Comparison of ENCODE assay signal across 8 mouse cellular contexts in the genomic region with DNA sequence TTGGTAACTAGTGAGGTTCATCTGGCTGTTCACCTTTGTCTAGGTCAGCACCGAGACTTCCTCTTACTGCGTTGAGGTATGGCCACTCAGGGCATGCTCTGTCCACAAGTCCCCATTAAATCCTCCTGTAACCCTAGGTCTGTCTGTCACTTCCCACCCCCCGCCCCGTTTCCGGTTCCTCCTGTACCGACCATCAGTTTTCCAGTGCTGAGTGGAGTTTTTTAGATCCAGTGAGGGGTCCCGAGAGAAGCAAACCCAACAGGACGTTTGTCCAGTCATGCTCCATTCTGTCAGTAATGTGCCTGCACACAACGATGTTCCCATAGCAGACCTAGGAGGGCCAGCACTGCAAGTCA. TPM values are rescaled to one million over a fixed set of nuclear protein-coding genes. Genes with fewer than 3 reads are reported as not detected.
A peak's percentile ranks its signal among the peaks of the same experiment; 100 is the strongest.
DNase-seq lines count a peak whose midpoint lies in the region; ATAC-seq and TF ChIP-seq lines count a peak whose summit lies in the region.

No protein-coding gene starts in this region.

- H3K27me3 ChIP-seq in forebrain, embryonic 11.5 days (ENCODE audit: control insufficient read depth, insufficient read depth, low read length), result no peaks in the 10 kb centered on the region
- H3K27me3 ChIP-seq in intestine, embryonic 16.5 days (replicated peaks; ENCODE audit: control insufficient read depth, insufficient read depth, low read length), result no peaks in the 10 kb centered on the region
- no peaks in the 10 kb centered on the region for H3K27me3 ChIP-seq in neural tube, embryonic 12.5 days (replicated peaks)

- no peaks in the 10 kb centered on the region for H3K36me3 ChIP-seq in forebrain, embryonic 11.5 days (ENCODE audit: control insufficient read depth, insufficient read depth, low read length)
- no peaks in the 10 kb centered on the region for H3K36me3 ChIP-seq in intestine, embryonic 16.5 days (ENCODE audit: control insufficient read depth, insufficient read depth, low read length)
- H3K36me3 ChIP-seq in neural tube, embryonic 12.5 days, result peaks cover 7% of the 10 kb centered on the region

- TF ChIP-seq POLR2A in lung, adult 2 months (IDR thresholded peaks at IDR 0.05; ENCODE audit: borderline replicate concordance, extremely low read depth, low read depth, low read length), result no peak

- peak overlapping the region; percentile 39; the same call in 1 of the 2 replicates for H3K4me2 ChIP-seq in forebrain, embryonic 11.5 days (ENCODE audit: low read depth, low read length, severe bottlenecking)
- H3K4me2 ChIP-seq in intestine, embryonic 16.5 days (ENCODE audit: low read depth, low read length), result peak overlapping the region; percentile 49
- peak overlapping the region; percentile 49 for H3K4me2 ChIP-seq in neural tube, embryonic 12.5 days (replicated peaks)

- no peak overlapping the region for H3K27ac ChIP-seq in forebrain, embryonic 11.5 days (ENCODE audit: low read depth, low read length)
- H3K27ac ChIP-seq in intestine, embryonic 16.5 days (ENCODE audit: low read length), result no peak overlapping the region
- no peak overlapping the region for H3K27ac ChIP-seq in neural tube, embryonic 12.5 days

- no peak for TF ChIP-seq CTCF in lung, adult 2 months (IDR thresholded peaks at IDR 0.05; ENCODE audit: insufficient read depth, low read length)

- H3K9ac ChIP-seq in forebrain, embryonic 11.5 days (ENCODE audit: low read length), result no peak overlapping the region
- H3K9ac ChIP-seq in intestine, embryonic 16.5 days (ENCODE audit: low read depth, low read length), result 0 out of 2 replicates have a peak overlapping the region, but pooled peaks have one; percentile 57
- no peak overlapping the region for H3K9ac ChIP-seq in neural tube, embryonic 12.5 days

- H3K4me1 ChIP-seq in lung, adult 2 months (ENCODE audit: control insufficient read depth, insufficient read depth, low read length), result no peaks in the 10 kb centered on the region
- H3K4me1 ChIP-seq in forebrain, embryonic 11.5 days (replicated peaks; ENCODE audit: control insufficient read depth, insufficient read depth, low read length), result peaks cover 2% of the 10 kb centered on the region; the same call in 1 of the 2 replicates
- H3K4me1 ChIP-seq in intestine, embryonic 16.5 days (ENCODE audit: control insufficient read depth, insufficient read depth, low read length), result peaks cover 11% of the 10 kb centered on the region; the same call in 1 of the 2 replicates
- H3K4me1 ChIP-seq in neural tube, embryonic 12.5 days, result peaks cover 3% of the 10 kb centered on the region; the same call in 1 of the 2 replicates

- H3K4me3 ChIP-seq in lung, adult 2 months (replicated peaks; ENCODE audit: extremely low read depth, low read depth, low read length), result peak overlapping the region; percentile 42
- no peak overlapping the region for H3K4me3 ChIP-seq in forebrain, embryonic 11.5 days (ENCODE audit: low read depth, low read length)
- peak overlapping the region; percentile 34 for H3K4me3 ChIP-seq in intestine, embryonic 16.5 days (ENCODE audit: low read length)
- peak overlapping the region; percentile 14 for H3K4me3 ChIP-seq in neural tube, embryonic 12.5 days

- no peak for ATAC-seq in forebrain, embryonic 11.5 days (replicated peaks; ENCODE audit: low FRiP score)
- ATAC-seq in intestine, embryonic 16.5 days, result no peak
- ATAC-seq in neural tube, embryonic 12.5 days (ENCODE audit: low FRiP score, low read depth), result no peak

- no peak for DNase-seq in lung, adult 2 months
- DNase-seq in lung, postnatal 10 days, result no peak
- no peak for DNase-seq in forebrain, embryonic 11.5 days (ENCODE audit: low spot score)
- no peak for DNase-seq in urinary bladder, postnatal 10 days (ENCODE audit: low spot score)
- DNase-seq in cerebellum, adult 18-20 months, result no peak
- no peak for DNase-seq in layer of hippocampus, postnatal 25 days (ENCODE audit: extremely low spot score in 1 of 2, low spot score in 1 of 2)

- H3K9me3 ChIP-seq in forebrain, embryonic 11.5 days (ENCODE audit: control insufficient read depth, low read length), result no peaks in the 10 kb centered on the region
- H3K9me3 ChIP-seq in intestine, embryonic 16.5 days (ENCODE audit: control insufficient read depth, low read length), result no peaks in the 10 kb centered on the region
- H3K9me3 ChIP-seq in neural tube, embryonic 12.5 days, result no peaks in the 10 kb centered on the region

- WGBS in lung, adult 2 months, result 50% methylated on average over 9 of the region's 9 CpGs
- 71% methylated on average over 9 of the region's 9 CpGs for WGBS in forebrain, embryonic 11.5 days
- WGBS in intestine, embryonic 16.5 days, result 56% methylated on average over 9 of the region's 9 CpGs
- 73% methylated on average over 9 of the region's 9 CpGs for WGBS in neural tube, embryonic 12.5 days

RNA-seq across cellular contexts. Expression of a gene that starts 9.5 kb away (rescaled TPM):
- 188 and 192 TPM in 2 replicates for polyA plus RNA-seq in lung, adult 2 months (2012; rRNA removed)
- 28.4 and 28.7 TPM in 2 replicates for polyA plus RNA-seq in forebrain, embryonic 11.5 days (2014; fragmentation: Nextera tagmentation; extraction: Ambion mirVana)
- polyA plus RNA-seq in intestine, embryonic 16.5 days (2015; fragmentation: Nextera tagmentation; extraction: Ambion mirVana), result 90.5 and 99.0 TPM in 2 replicates
- 40.9 and 43.0 TPM in 2 replicates for polyA plus RNA-seq in neural tube, embryonic 12.5 days (2016; fragmentation: Nextera tagmentation; extraction: Ambion mirVana)
- total RNA-seq in layer of hippocampus, postnatal 25 days (2021), result 100 to 1,000 TPM; 304 to 308 TPM

RNA-seq across cellular contexts. Expression of a gene that starts 29.8 kb away (rescaled TPM):
- 9.7 and 12.0 TPM in 2 replicates for polyA plus RNA-seq in lung, adult 2 months (2012; rRNA removed)
- polyA plus RNA-seq in forebrain, embryonic 11.5 days (2014; fragmentation: Nextera tagmentation; extraction: Ambion mirVana), result 19.5 and 22.1 TPM in 2 replicates
- 1.4 and 2.8 TPM in 2 replicates for polyA plus RNA-seq in intestine, embryonic 16.5 days (2015; fragmentation: Nextera tagmentation; extraction: Ambion mirVana)
- 11.5 and 18.0 TPM in 2 replicates for polyA plus RNA-seq in neural tube, embryonic 12.5 days (2016; fragmentation: Nextera tagmentation; extraction: Ambion mirVana)
- total RNA-seq in layer of hippocampus, postnatal 25 days (2021), result 1 to 10 TPM; 1.5 to 5.5 TPM

RNA-seq across cellular contexts. Expression of a gene that starts 29.9 kb away (rescaled TPM):
- polyA plus RNA-seq in lung, adult 2 months (2012; rRNA removed), result 15.8 and 17.6 TPM in 2 replicates
- polyA plus RNA-seq in forebrain, embryonic 11.5 days (2014; fragmentation: Nextera tagmentation; extraction: Ambion mirVana), result 20.4 and 20.8 TPM in 2 replicates
- polyA plus RNA-seq in intestine, embryonic 16.5 days (2015; fragmentation: Nextera tagmentation; extraction: Ambion mirVana), result 11.0 and 12.7 TPM in 2 replicates
- 26.0 and 38.1 TPM in 2 replicates for polyA plus RNA-seq in neural tube, embryonic 12.5 days (2016; fragmentation: Nextera tagmentation; extraction: Ambion mirVana)
- total RNA-seq in layer of hippocampus, postnatal 25 days (2021), result 10 to 100 TPM; 53.6 to 55.9 TPM

RNA-seq across cellular contexts. Expression of a gene that starts 41.7 kb away (rescaled TPM):
- polyA plus RNA-seq in lung, adult 2 months (2012; rRNA removed), result 79.7 and 87.9 TPM in 2 replicates
- 409 and 463 TPM in 2 replicates for polyA plus RNA-seq in forebrain, embryonic 11.5 days (2014; fragmentation: Nextera tagmentation; extraction: Ambion mirVana)
- 306 and 335 TPM in 2 replicates for polyA plus RNA-seq in intestine, embryonic 16.5 days (2015; fragmentation: Nextera tagmentation; extraction: Ambion mirVana)
- polyA plus RNA-seq in neural tube, embryonic 12.5 days (2016; fragmentation: Nextera tagmentation; extraction: Ambion mirVana), result 311 and 324 TPM in 2 replicates
- 10 to 100 TPM; 82.2 to 91.7 TPM for total RNA-seq in layer of hippocampus, postnatal 25 days (2021)

RNA-seq across cellular contexts. Expression of a gene that starts 49.4 kb away (rescaled TPM):
- polyA plus RNA-seq in lung, adult 2 months (2012; rRNA removed), result 0.07 and 0.84 TPM in 2 replicates
- polyA plus RNA-seq in forebrain, embryonic 11.5 days (2014; fragmentation: Nextera tagmentation; extraction: Ambion mirVana), result 0.15 TPM in 1 of 2 replicates, not detected in the other
- polyA plus RNA-seq in intestine, embryonic 16.5 days (2015; fragmentation: Nextera tagmentation; extraction: Ambion mirVana), result 8.5 and 10.5 TPM in 2 replicates
- 0.06 and 0.15 TPM in 2 replicates for polyA plus RNA-seq in neural tube, embryonic 12.5 days (2016; fragmentation: Nextera tagmentation; extraction: Ambion mirVana)
- total RNA-seq in layer of hippocampus, postnatal 25 days (2021), result under 1 TPM; 0.52 to 0.98 TPM
